Mouse (Mus musculus) small intestine, adult 2 months (tissue): ENCODE measurements at regions not wholly inside any gene's neighbourhood (a gene's known extent, or its start where the extent isn't known, plus 50 kb on each side); places are given as distances from the start of the nearest gene placed in this dataset.

Experiments used
- CTCF ChIP-seq: fragments of 200-500 bp; IDR thresholded peaks from 2 replicates; pipeline ENCODE4 v1.5.1; 2012; ENCODE audit warnings: low read depth, mild to moderate bottlenecking, control low read depth, inconsistent platforms, low read length, moderate library complexity, mixed read lengths; ENCODE audit not compliant: insufficient replicate concordance, insufficient read length; ENCODE audit errors: extremely low read depth
- POLR2A ChIP-seq: fragments of 200-500 bp; IDR thresholded peaks from 2 replicates; pipeline ENCODE4 v1.6.1; 2012; ENCODE audit warnings: low read depth, mild to moderate bottlenecking, control low read depth, inconsistent platforms, low read length, moderate library complexity

DNA sequence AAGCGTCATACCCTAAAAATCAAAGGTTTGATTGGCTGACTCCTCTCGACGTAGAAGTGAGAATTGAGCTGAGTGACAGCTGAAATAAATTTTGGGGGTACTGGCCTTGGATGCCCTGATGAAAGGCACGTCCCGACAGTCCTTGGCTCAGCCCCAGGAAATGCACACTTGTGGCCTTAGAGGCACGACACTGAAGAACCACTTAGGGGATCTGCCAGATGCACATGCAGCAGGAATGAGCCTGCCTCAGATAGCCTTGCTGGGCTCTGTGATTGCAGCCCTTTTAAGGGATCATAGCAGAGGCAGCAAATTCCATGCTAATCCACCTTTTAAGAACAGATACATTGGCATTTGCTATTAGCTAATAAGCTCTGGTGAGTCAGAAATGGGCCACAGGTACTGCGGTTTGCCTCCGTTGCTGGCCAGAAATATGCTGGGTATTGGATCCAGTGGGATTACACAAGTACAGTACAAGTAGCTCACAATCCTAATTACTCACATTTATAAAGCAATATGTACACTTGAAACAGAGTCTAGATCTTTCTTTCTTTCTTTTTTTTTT lies 1463.3 kb downstream of the Slc22a22 start:
- TF ChIP-seq POLR2A (no peak), CTCF (no peak)
